Mouse (Mus musculus): ENCODE results near the gene Glcci1.

The Glcci1 gene

GRCm38 (mm10) chr6:8556849-8557571, 47.6 kb downstream of the Glcci1 start:
- no peak for DNase-seq

- DNase-seq, result no peak
Observed at GRCm38 (mm10) chr6:8560682-8561081, 51.3 kb downstream of the Glcci1 start.

GRCm38 (mm10) chr6:8582377-8582776, 73.0 kb downstream of the Glcci1 start:
- DNase-seq, result no peak

- DNase-seq, result no peak
Observed at GRCm38 (mm10) chr6:8583892-8584291, 74.5 kb downstream of the Glcci1 start.

GRCm38 (mm10) chr6:8591665-8592064, 82.3 kb downstream of the Glcci1 start:
- no peak for DNase-seq

- DNase-seq, result no peak
Observed at GRCm38 (mm10) chr6:8617369-8617768, 108.0 kb downstream of the Glcci1 start.

- DNase-seq, result no peak
Observed at GRCm38 (mm10) chr6:8619582-8620350, 110.4 kb downstream of the Glcci1 start.

GRCm38 (mm10) chr6:8623045-8623444, 113.6 kb downstream of the Glcci1 start:
- DNase-seq, result no peak

- DNase-seq, result no peak
Observed at GRCm38 (mm10) chr6:8628226-8628625, 118.8 kb downstream of the Glcci1 start.

- DNase-seq, result no peak
Observed at GRCm38 (mm10) chr6:8628715-8629267, 119.4 kb downstream of the Glcci1 start.

- no peak for DNase-seq
Observed at GRCm38 (mm10) chr6:8630531-8630930, 121.1 kb downstream of the Glcci1 start.

GRCm38 (mm10) chr6:8631362-8631761, 122.0 kb downstream of the Glcci1 start:
- no peak for DNase-seq

GRCm38 (mm10) chr6:8631986-8632632, 122.7 kb downstream of the Glcci1 start:
- no peak for DNase-seq

- no peak for DNase-seq
Observed at GRCm38 (mm10) chr6:8632701-8633100, 123.3 kb downstream of the Glcci1 start.

- DNase-seq, result no peak
Observed at GRCm38 (mm10) chr6:8638122-8638521, 128.7 kb downstream of the Glcci1 start.

- DNase-seq, result no peak
Observed at GRCm38 (mm10) chr6:8638899-8639298, 129.5 kb downstream of the Glcci1 start.

GRCm38 (mm10) chr6:8639526-8639925, 130.1 kb downstream of the Glcci1 start:
- no peak for DNase-seq

GRCm38 (mm10) chr6:8640863-8641262, 131.5 kb downstream of the Glcci1 start:
- DNase-seq, result no peak

GRCm38 (mm10) chr6:8644703-8645102, 135.3 kb downstream of the Glcci1 start:
- no peak for DNase-seq

GRCm38 (mm10) chr6:8645708-8646107, 136.3 kb downstream of the Glcci1 start:
- DNase-seq, result no peak

All from thymus, postnatal 14 days (tissue).